Mouse (Mus musculus) effector memory CD4-positive, alpha-beta T cell, adult 7 months (primary cell): Measurements from ENCODE around the gene Cdc42. TPM values are rescaled to one million over a fixed set of nuclear protein-coding genes. Genes with fewer than 3 reads are reported as not detected.

Source experiments
- polyA plus RNA-seq: library from polyadenylated mRNA; unstranded; fragments of 100-300 nt; shearing (Covaris generic); gene quantifications from one replicate; pipeline ENCODE4 v1.2.1, GENCODE M21; 2017

The Cdc42 gene
- 988 TPM for polyA plus RNA-seq

DNA sequence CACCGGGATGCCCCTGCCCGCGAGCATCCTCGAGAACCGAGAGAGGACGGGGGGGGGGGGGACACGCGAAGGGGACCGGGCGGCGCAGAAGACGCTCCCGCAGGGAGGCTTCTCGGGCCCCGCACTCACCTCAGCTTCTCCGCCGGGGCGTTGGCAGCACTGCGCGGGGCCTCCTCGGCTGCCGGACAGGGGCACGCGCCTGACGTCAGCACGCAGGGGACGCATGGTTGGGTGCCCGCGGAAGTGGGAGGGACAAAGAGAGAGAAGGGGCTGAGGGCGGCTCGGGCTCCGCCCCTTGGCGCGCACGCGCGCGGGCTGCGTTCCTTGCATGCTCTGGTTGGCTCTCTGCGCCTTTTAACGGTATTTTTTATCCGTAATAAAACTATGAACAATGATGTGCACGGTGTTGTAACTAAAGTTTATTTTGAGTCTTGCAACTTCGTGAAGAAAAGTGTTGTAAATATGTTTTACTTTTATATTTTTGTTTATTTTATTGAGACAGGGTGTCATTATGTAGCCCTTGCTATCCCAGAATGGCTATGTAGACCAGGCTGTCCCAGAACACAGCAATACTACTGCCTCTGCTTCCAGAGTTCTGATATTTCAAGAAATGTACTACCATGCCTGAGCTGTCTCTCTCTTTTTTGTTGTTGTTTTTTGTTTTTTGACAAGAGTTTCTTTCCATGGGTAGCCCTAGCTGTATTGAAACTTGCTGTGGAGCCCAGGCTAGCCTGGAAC, at the start of gene Cdc42:
TSS of gene Cdc42 (minus strand) at position 204 of the 738 bp plus-strand sequence.

DNA sequence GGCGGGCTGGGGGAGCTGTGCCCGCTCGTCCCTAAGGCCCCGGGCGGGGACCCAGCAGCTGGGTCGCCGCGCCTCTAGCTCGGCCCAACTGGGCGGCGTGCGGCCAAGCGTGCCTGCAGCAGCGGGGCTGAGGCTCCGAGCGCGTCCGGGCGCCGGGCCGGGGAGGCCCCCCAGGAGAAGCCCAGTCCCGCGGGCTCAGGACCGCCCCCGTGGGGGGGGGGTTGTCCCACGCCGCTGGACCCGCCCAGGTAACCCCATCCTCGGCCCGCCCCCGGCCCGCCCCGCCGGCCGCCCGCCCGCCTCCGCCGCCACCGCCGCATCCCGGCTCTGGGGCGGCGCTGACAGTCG, 80.4 kb downstream of the Cdc42 start, which contains the start of gene Wnt4:
TSS of gene Wnt4 (plus strand) at position 324 of the 348 bp plus-strand sequence.

Other genes with a start within 250 kb of the Cdc42 start
- not detected for gene Wnt4, start 80.2 kb downstream of the Cdc42 start, polyA plus RNA-seq
- not detected for gene Cela3a, start 52.1 kb upstream of the Cdc42 start, polyA plus RNA-seq
- not detected for gene Cela3b, start 72.8 kb upstream of the Cdc42 start, polyA plus RNA-seq
- not detected for gene 1700013G24Rik, start 95.6 kb upstream of the Cdc42 start, polyA plus RNA-seq
- gene Hspg2, start 111.0 kb upstream of the Cdc42 start, polyA plus RNA-seq, result not detected
- gene Ldlrad2, start 216.8 kb upstream of the Cdc42 start, polyA plus RNA-seq, result not detected
- gene Usp48, start 236.0 kb upstream of the Cdc42 start, polyA plus RNA-seq, result 171 TPM